Mouse (Mus musculus) layer of hippocampus, postnatal 10 days (tissue): ENCODE data around the gene Olfr970. TPM values are rescaled to one million over a fixed set of nuclear protein-coding genes. Genes with fewer than 3 reads are reported as not detected.
"Not testable (repeated sequence)": the region's sequence is repeated elsewhere in the genome, so short reads cannot be mapped to it uniquely, and the experiment has no call there.

ENCODE experiments used
- DNase-seq, 2 experiments: peaks; one replicate each; pipeline ENCODE4 v3.0.0; 2021; ENCODE audit warnings: low spot score in 2 of 2
- long read RNA-seq: library from polyadenylated mRNA; stranded (forward); transcript quantifications from one replicate; pipeline ENCODE4 v2.0.0, GENCODE M21; 2023
- total RNA-seq, 2 experiments: library from RNA; stranded (reverse); gene quantifications; 2 replicates each; pipeline ENCODE4 v1.2.3; 2021

Gene Olfr970
- total RNA-seq = not detected
- long read RNA-seq = 0 reads

- DNase-seq = no peak
Measured at GRCm38 (mm10) chr9:39808560-39808959, at the start of gene Olfr970. Gene Olfr970 (plus strand): TSS chr9:39808860.

- DNase-seq = no peak
Measured at GRCm38 (mm10) chr9:39783153-39783552, 25.5 kb upstream of the Olfr970 start, which contains the start of gene Olfr968. Gene Olfr968 (minus strand): TSS chr9:39783253.

DNA sequence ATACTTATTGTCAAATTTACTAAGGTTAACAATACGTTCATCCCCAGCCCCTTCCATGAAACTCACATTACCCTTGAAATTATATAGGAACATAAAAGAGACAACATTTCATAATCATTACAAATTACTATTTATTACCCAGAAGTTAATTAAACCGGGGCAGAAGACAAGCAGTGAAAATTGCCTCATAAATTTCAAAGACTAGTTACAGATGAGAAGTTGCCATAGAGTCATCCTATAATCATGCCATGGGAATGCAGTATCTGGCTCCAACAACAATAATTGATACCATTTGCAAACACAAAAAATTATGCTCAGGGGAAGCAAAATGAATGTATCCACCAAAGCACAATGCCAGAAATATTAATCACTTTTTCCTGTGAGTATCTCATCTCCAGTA lies 18.1 kb upstream of the Olfr970 start, which contains the start of gene Olfr969:
Gene Olfr969 (plus strand): TSS at position 388 of the 400 bp plus-strand sequence.
- DNase-seq = no peak

GRCm38 (mm10) chr9:39836576-39836975 lies 27.9 kb downstream of the Olfr970 start, which contains the start of gene Olfr971:
Gene Olfr971 (plus strand): TSS chr9:39836876.
- not testable (repeated sequence) for DNase-seq

DNA sequence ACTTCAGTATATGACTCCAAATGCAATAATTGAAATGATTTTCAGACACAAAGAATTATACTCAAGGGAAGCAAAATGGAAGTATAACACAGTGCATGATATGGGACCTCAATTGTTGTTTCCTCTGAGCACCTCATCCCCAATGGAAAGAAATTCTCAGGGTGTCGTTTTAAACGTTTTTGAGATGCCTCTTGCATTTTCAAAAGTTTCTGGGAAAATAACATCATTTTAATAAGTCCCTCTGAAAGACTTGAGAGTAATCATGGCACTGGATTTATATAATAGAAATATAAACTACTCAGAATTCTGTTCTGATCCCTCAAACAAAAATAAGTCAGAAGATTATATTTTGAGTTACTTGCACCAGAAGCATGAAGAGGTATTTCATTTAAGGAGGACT lies 57.5 kb downstream of the Olfr970 start, which contains the start of gene Olfr972:
Gene Olfr972 (plus strand): TSS at position 301 of the 400 bp plus-strand sequence.
- DNase-seq = no peak

Other genes starting within 250 kb of the Olfr970 start
- gene Olfr959, start 233.3 kb upstream of the Olfr970 start, total RNA-seq = not detected
- 10 to 100 TPM; 28.2 to 34.9 TPM for gene AW551984, start 204.5 kb upstream of the Olfr970 start, total RNA-seq
- gene Olfr148, start 198.2 kb upstream of the Olfr970 start, total RNA-seq = not detected
- gene Olfr960, start 187.5 kb upstream of the Olfr970 start, total RNA-seq = not detected
- gene Olfr961, start 163.8 kb upstream of the Olfr970 start, total RNA-seq = not detected
- not detected for gene Olfr963, start 141.7 kb upstream of the Olfr970 start, total RNA-seq
- not detected for gene Olfr149, start 101.7 kb upstream of the Olfr970 start, total RNA-seq
- gene Olfr965, start 97.5 kb upstream of the Olfr970 start, total RNA-seq = not detected
- gene Olfr150, start 77.9 kb upstream of the Olfr970 start, total RNA-seq = not detected
- not detected for gene Olfr967, start 62.6 kb upstream of the Olfr970 start, total RNA-seq
- not detected for gene Olfr968, start 25.6 kb upstream of the Olfr970 start, total RNA-seq
- gene Olfr969, start 17.9 kb upstream of the Olfr970 start, total RNA-seq = not detected
- gene Olfr971, start 28.0 kb downstream of the Olfr970 start, total RNA-seq = not detected
- gene Olfr972, start 57.6 kb downstream of the Olfr970 start, total RNA-seq = not detected
- gene Olfr229, start 98.5 kb downstream of the Olfr970 start, total RNA-seq = not detected
- not detected for gene Olfr974, start 128.6 kb downstream of the Olfr970 start, total RNA-seq
- gene Olfr975, start 143.2 kb downstream of the Olfr970 start, total RNA-seq = not detected
- gene Olfr976, start 152.3 kb downstream of the Olfr970 start, total RNA-seq = not detected
- not detected for gene Olfr978, start 183.3 kb downstream of the Olfr970 start, total RNA-seq
- gene Olfr979, start 194.6 kb downstream of the Olfr970 start, total RNA-seq = not detected
- gene Olfr980, start 200.7 kb downstream of the Olfr970 start, total RNA-seq = not detected
- not detected for gene Olfr981, start 212.6 kb downstream of the Olfr970 start, total RNA-seq